ENCODE assay signal across 22 mouse cellular contexts in the genomic region with DNA sequence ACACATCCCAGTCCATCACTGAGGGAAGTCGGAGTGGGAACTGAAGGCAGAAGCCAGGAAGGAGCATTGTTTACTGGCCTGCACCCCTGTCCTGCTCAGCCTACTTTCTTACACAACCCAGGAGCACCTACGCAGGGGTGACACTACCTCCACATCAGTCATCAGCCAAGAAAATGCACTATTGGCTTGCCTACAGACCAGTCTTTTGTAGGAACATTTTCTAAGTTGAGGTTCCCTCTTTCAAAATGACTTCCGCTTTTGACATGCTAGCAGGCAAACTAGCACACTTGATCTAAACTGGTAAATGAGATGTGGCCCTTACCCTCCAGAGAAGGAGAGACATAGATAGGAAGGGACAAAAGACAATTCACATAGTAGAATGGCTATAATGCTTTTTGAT.
DNase-seq lines count a peak whose midpoint lies in the region; ATAC-seq lines count a peak whose summit lies in the region.
"Had no signal": no experiment of that assay in that cellular context is flagged by ENCODE, and none has a peak within 500 bp of the region (broad histone marks: within the 10 kb centered on the region; RNA-seq: fewer than 3 reads in every experiment).

No protein-coding gene starts in this region.

- H3K4me2 ChIP-seq in liver, embryonic 11.5 days: no peak overlapping the region
- no peak overlapping the region for H3K4me2 ChIP-seq in liver, embryonic 12.5 days
- H3K4me2 ChIP-seq: embryonic facial prominence, embryonic 13.5 days; embryonic facial prominence, embryonic 15.5 days; forebrain, embryonic 12.5 days had no signal

- H3K4me3 ChIP-seq in liver, embryonic 11.5 days (ENCODE audit: low read depth, low read length): no peak overlapping the region
- no peak overlapping the region for H3K4me3 ChIP-seq in liver, embryonic 12.5 days
- H3K4me3 ChIP-seq: embryonic facial prominence, embryonic 13.5 days; embryonic facial prominence, embryonic 15.5 days; erythroblast, embryonic 14.5 days; forebrain, embryonic 10.5 days; forebrain, embryonic 12.5 days had no signal

- no peak overlapping the region for H3K9ac ChIP-seq in liver, embryonic 11.5 days (ENCODE audit: low read depth, low read length)
- no peak overlapping the region for H3K9ac ChIP-seq in liver, embryonic 12.5 days
- H3K9ac ChIP-seq: embryonic facial prominence, embryonic 13.5 days; embryonic facial prominence, embryonic 15.5 days; forebrain, embryonic 12.5 days had no signal

- no peaks in the 10 kb centered on the region for H3K27me3 ChIP-seq in liver, embryonic 11.5 days (replicated peaks; ENCODE audit: control insufficient read depth, insufficient read depth, low read length)
- no peaks in the 10 kb centered on the region for H3K27me3 ChIP-seq in liver, embryonic 12.5 days (replicated peaks)
- H3K27me3 ChIP-seq: embryonic facial prominence, embryonic 13.5 days; embryonic facial prominence, embryonic 15.5 days; forebrain, embryonic 12.5 days had no signal

- no peaks in the 10 kb centered on the region for H3K9me3 ChIP-seq in liver, embryonic 11.5 days (ENCODE audit: control insufficient read depth, low read length)
- H3K9me3 ChIP-seq in liver, embryonic 12.5 days (replicated peaks): no peaks in the 10 kb centered on the region
- H3K9me3 ChIP-seq: embryonic facial prominence, embryonic 13.5 days; embryonic facial prominence, embryonic 15.5 days; forebrain, embryonic 10.5 days; forebrain, embryonic 12.5 days had no signal

- H3K27ac ChIP-seq in liver, embryonic 11.5 days (ENCODE audit: low read depth, low read length): no peak overlapping the region
- H3K27ac ChIP-seq in liver, embryonic 12.5 days: no peak overlapping the region
- H3K27ac ChIP-seq: embryonic facial prominence, embryonic 13.5 days; embryonic facial prominence, embryonic 15.5 days; forebrain, embryonic 10.5 days; forebrain, embryonic 12.5 days had no signal

- DNase-seq in liver, embryonic 11.5 days (ENCODE audit: low spot score): peak; percentile 11
- DNase-seq in kidney, adult 9 months: no peak
- DNase-seq in kidney, adult 8-10 months: no peak
- DNase-seq: adrenal gland, adult 2 months; adrenal gland, postnatal 10 days; adrenal gland, postnatal 25 days; cerebellum, adult 11 months; cerebellum, adult 18-20 months; cerebellum, adult 8-10 months; cerebellum, adult 9-11 months; cerebellum, postnatal 14 days; cerebellum, postnatal 36 days; embryo, embryonic 11 days had no signal

- no peaks in the 10 kb centered on the region for H3K4me1 ChIP-seq in liver, embryonic 11.5 days (replicated peaks; ENCODE audit: control insufficient read depth, insufficient read depth, low read length)
- no peaks in the 10 kb centered on the region for H3K4me1 ChIP-seq in liver, embryonic 12.5 days
- H3K4me1 ChIP-seq: forebrain, embryonic 10.5 days had no signal

- WGBS in liver, embryonic 11.5 days: 93% methylated on average over 3 of the region's 3 CpGs
- 85% methylated on average over 3 of the region's 3 CpGs for WGBS in liver, embryonic 12.5 days (ENCODE audit: insufficient replicate concordance)

- H3K36me3 ChIP-seq in liver, embryonic 11.5 days (ENCODE audit: control insufficient read depth, insufficient read depth, low read length): no peaks in the 10 kb centered on the region; the same call in 1 of the 2 replicates
- peaks cover 23% of the 10 kb centered on the region for H3K36me3 ChIP-seq in liver, embryonic 12.5 days
- H3K36me3 ChIP-seq: embryonic facial prominence, embryonic 13.5 days; embryonic facial prominence, embryonic 15.5 days had no signal

- no peak for ATAC-seq in liver, embryonic 11.5 days (replicated peaks; ENCODE audit: low FRiP score)
- no peak for ATAC-seq in liver, embryonic 12.5 days
- peak; percentile 68 for ATAC-seq in megakaryocyte, adult 5-6 weeks (ENCODE audit: poor library complexity, severe bottlenecking)
- 0 out of 2 replicates have a peak, but pooled peaks have one; percentile 13 for ATAC-seq in neutrophil, adult 5-6 weeks (ENCODE audit: extremely low read depth, insufficient number of reproducible peaks, low FRiP score, poor library complexity, severe bottlenecking)
- ATAC-seq: forebrain, embryonic 14.5 days had no signal

Comparison
In these comparisons a context has a peak if more than half of its experiments do, and no peak if none do; other contexts are left out.
1. ATAC-seq: peak in megakaryocyte, adult 5-6 weeks (single experiment) and neutrophil, adult 5-6 weeks (single experiment); none in liver, embryonic 11.5 days (single experiment) and liver, embryonic 12.5 days (single experiment).